Mouse (Mus musculus) CD4-positive, CD25-positive, alpha-beta regulatory T cell, adult 2 months (primary cell): ENCODE results near the gene Aldh3b3.
A peak's percentile ranks its signal among the peaks of the same experiment; 100 is the strongest.

Experiments
- DNase-seq: peaks from one replicate; pipeline ENCODE4 v3.0.0-alpha.2; 2012; ENCODE audit warnings: low read depth, low spot score

Aldh3b3 gene

GRCm38 (mm10) chr19:3958470-3958869 lies at the start of gene Aldh3b3:
Gene Aldh3b3 (plus strand): TSS chr19:3958645.
- no peak for DNase-seq

GRCm38 (mm10) chr19:3910206-3910605 lies 48.2 kb upstream of the Aldh3b3 start:
- DNase-seq = no peak

DNA sequence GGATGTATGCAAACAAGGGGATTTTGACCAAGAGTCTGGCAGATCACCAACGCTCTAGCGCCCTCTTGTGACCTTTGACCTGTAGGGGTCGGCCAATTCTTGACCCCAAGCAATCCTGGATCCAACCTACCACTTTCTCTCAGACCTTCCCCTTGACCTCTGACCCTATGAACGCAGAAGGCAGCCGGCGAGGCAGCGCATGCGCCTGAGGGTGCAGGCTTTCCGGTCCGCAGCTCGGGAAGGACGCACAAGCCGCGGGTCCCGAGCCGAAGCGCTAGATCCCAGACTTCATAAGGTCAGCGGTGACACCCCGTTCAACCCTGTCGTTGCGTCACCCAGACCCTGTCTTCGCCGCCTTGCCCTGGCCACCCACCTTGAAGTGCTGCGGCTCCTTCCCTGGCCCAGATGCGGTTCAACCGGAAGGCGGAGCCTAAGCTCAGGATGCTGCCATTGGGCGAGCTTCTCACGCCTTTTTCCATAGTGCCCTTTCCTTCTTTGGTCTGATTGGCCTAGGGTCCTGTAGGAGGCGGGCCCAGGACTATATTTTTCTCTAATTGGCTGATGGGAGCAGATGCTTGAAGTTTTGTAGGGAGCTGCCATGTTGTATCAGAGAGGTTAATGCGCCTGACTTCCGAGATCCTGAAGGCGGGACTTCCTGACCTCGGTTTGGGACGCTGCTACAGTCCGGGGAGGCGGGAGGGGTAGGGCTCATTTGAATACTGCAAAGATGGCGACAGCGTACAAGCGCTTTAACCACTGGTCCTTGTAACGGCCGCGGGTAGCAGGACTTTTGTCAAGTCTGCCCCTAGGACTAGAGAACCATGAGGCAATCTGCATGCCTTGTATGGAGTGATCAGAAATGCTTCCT lies 45.9 kb upstream of the Aldh3b3 start, which contains the start of gene Ndufs8:
TSS of gene Ndufs8 (minus strand) at position 438 of the 868 bp plus-strand sequence.
- DNase-seq = peak; percentile 96

- DNase-seq = no peak
Measured at GRCm38 (mm10) chr19:3913692-3914091, 44.8 kb upstream of the Aldh3b3 start.

GRCm38 (mm10) chr19:3914535-3914934 lies 43.9 kb upstream of the Aldh3b3 start:
- DNase-seq = no peak

DNA sequence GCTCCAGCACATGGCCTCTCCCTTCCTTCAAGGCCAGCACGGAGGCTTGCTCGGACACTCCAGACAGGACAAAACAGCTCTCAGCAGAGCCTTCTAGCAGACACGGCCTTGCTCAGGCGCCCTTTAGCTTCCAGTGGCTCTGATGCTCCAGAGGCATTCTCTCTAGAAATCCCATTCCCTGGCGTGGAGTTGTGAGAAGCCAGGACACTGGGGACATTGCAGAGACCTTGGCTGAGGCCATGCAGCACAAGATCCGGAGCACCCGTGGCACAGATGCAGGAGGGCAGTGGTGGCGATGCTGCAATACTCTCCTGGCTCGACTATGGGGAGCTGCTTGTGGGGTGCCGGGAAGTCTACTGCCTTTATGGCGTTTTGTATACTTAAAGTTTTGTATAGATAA lies 41.7 kb upstream of the Aldh3b3 start:
- no peak for DNase-seq

DNA sequence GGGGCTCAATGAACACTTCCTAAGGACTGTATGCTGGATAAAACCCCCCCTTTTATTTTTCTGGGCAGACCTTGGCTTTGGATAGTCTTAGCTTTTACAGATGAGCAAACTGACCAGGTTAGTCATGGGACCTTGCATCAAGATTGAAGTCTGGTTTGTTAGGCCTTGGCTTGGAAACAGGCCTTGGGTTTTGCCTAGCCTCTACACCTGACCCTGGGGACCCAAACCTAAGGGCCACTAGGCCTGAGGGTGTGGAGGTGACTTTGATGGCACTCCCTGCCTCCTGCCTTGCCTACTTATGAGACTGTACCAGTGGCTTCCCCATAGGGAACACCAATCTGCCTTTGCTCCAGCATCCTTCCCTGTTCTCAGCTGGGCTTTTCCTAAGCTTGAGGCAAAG lies 38.5 kb upstream of the Aldh3b3 start:
- DNase-seq = no peak

DNA sequence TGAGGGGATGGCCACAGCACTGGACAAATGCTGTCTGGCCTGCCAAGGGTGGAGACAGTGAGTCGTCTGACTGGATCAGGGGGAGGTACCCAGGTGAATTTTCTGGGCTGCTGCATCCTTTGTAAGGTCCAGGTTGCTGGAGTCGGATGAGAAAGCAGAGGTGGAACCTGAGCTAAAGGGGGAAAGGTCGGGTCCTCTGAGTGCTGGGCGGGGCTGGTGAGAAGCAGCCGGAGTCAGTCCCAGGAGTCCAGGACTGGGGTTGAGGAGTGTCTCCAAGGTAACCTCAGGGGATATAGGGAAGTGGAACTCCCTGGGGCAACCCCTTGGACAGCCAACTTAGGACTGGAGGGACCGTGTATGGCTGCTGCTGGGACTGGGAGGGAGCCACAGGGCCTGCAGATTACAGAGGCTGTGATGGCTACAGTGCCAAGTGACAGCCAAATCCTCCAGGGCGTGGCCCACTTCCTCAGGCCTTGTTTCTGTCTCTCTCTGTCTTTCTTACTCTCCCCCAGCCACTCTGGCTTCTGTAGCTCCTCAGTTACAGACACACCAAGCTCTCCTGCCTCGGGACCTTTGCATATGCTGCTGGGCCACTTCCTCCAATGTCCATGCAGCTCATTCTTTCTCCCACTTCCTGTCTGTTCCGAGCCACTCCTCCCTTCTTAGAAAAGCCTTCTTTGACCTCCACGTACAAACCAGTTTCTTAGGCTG lies 35.6 kb upstream of the Aldh3b3 start:
- DNase-seq = no peak

GRCm38 (mm10) chr19:3923586-3923985 lies 34.9 kb upstream of the Aldh3b3 start:
- no peak for DNase-seq

GRCm38 (mm10) chr19:3924190-3924589 lies 34.3 kb upstream of the Aldh3b3 start:
- no peak for DNase-seq

- DNase-seq = no peak
Measured at GRCm38 (mm10) chr19:3924868-3925267, 33.6 kb upstream of the Aldh3b3 start.

- no peak for DNase-seq
Measured at GRCm38 (mm10) chr19:3925859-3926258, 32.6 kb upstream of the Aldh3b3 start.

- DNase-seq = no peak
Measured at GRCm38 (mm10) chr19:3926279-3926678, 32.2 kb upstream of the Aldh3b3 start.

GRCm38 (mm10) chr19:3926685-3927084 lies 31.8 kb upstream of the Aldh3b3 start:
- no peak for DNase-seq

DNA sequence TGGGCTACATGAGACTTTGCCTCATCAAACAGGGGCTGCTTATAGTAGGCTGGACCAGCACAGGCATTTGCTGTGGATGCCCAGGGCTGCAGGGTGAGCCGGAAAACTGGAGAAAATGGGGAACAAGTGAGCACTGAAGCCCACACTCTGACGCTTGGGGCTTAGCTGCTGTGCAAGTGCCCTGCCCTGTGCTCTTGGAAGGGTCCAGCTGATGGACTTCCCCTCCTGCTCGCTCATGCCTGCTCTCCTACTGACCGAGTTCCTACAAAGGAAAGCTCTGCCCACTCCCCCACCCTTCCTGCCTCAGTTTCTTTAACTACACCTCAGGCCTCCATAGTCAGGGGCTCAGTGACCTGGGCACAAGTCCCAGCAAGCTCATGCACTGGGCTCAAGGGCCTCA lies 30.5 kb upstream of the Aldh3b3 start:
- no peak for DNase-seq

DNA sequence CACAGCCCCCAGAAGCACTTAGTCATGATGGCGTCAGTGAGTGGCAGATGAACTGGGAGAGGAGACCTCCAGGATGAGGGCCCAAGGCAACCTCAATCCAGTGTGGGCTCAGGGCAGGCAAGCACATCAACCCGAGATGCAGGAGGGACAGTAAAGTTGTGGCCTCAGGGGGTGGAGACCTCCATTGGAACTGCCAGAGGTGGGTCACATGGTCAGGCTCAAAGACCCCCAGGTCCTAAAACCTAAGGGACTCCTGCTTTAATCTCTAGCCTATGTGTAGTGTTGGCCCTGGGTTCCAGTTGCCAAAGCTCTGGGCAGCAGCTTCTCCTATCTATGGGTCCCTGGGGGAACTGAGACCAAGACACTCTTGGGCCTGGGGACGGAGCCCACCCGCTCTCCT lies 29.7 kb upstream of the Aldh3b3 start:
- DNase-seq = no peak

DNA sequence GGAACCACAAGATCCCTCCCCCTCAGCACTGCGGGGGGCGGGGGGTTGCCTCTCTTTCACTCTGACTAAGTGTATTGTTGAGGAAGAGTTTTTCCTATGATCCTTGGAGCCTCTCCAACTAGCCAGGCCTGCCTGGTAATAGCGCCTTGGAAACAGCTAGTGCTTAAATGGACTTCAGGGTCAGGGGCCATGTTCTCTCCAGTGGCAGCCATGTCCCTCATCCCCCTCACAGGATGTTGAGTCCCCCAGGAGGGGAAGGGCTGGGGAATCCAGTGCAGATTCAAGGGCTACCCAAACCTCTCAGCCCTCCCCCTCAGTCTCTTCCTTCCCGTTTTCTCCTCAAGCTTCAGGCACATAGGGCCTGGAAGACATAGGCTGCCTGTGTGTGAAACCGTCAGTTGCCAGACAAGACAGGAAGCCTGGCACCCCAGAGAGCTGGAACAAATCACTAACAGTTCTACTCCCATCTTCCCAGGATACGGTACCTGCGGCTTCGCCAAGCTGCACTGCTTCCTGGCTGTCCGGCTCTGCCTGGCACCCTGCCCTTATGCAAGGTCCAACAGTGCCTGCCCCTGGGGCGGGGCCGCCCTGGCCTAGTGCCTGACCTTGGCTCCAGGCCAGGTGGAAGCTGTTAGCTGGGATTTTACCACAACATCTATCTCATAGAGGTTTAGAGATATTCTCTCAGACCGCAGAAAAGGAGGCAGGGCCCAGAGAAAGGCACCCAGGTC lies 29.1 kb upstream of the Aldh3b3 start, which contains the start of gene Aldh3b1:
TSS of gene Aldh3b1 (minus strand) at position 598 of the 731 bp plus-strand sequence.
- no peak for DNase-seq

GRCm38 (mm10) chr19:3930262-3931057 lies 28.0 kb upstream of the Aldh3b3 start:
- no peak for DNase-seq

DNA sequence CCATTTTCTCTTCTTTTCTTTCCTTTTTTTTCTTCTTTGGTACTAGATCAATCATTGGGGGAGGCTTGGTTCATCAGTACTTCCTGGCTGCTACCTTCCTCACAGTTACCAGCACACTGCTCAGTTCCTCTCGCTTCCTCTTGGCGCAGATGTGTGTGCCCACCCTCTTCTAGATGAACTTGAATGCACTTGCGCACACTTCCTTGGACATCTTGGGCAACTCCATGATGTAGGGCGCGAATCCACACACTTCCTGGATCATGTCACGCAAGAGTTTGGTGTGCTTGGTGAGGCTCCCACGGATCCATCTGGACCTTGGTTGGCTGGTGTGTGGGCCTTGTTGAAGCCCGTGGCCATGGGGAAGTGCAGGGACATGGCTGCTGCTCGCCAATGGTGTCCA lies 26.7 kb upstream of the Aldh3b3 start:
- DNase-seq = no peak

DNA sequence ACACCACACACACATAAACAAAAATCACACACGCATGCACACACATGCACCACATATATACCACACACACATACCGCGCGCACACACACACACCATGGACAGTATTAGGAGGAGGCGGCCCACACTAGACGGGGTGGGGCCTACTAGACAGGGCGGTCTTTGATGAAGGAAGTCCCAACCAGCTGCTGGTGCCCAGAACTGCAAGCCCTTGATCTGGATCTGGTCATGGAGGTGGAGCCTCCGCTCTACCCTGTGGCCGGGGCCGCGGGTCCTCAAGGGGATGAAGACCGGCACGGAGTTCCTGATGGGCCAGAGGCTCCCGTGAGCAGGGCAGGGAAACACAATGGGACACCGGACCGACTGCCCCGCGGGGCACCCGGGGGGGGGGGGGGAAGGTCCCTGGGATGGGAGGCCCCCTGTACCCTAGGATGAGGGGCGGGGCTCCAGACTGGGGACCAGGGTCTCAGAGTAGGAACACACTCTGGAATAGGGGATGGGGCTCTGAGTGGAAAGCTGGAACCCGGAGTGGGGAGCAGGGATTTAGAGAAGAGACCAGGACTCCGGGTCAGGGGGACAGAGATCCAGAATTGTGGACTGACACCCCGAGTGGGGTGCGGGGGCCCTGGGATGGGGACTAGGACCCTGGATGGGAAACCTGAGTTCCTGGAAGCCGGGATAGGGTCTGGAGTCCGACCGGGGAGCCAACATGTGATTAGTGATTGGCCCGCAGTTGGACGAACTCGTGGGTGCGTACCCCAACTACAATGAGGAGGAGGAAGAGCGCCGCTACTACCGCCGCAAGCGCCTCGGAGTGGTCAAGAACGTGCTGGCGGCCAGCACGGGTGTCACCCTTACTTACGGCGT lies 23.2 kb upstream of the Aldh3b3 start, which contains the start of gene Unc93b1:
TSS of gene Unc93b1 (plus strand) at position 155 of the 864 bp plus-strand sequence.
- peak; percentile 77 for DNase-seq
